Mouse (Mus musculus) embryonic facial prominence, embryonic 14.5 days (tissue): ENCODE results near the gene Mpv17l. TPM values are rescaled to one million over a fixed set of nuclear protein-coding genes. Genes with fewer than 3 reads are reported as not detected.

ENCODE experiments used
- polyA plus RNA-seq: library from polyadenylated mRNA; unstranded; fragments of >200 nt; fragmentation: Nextera tagmentation; extraction: Ambion mirVana; gene quantifications from 2 replicates; pipeline ENCODE4 v1.2.1, GENCODE M21; 2014

Mpv17l gene
- polyA plus RNA-seq, 1 experiment from 2014 or later, result 5.7 TPM

Other genes with a start within 250 kb of the Mpv17l start
- gene Parn, start 235.0 kb upstream of the Mpv17l start, polyA plus RNA-seq, result 32.1 and 41.3 TPM in 2 replicates
- 46.5 and 51.9 TPM in 2 replicates for gene Bfar, start 231.3 kb upstream of the Mpv17l start, polyA plus RNA-seq
- 4.9 and 5.4 TPM in 2 replicates for gene 3110001I22Rik, start 231.2 kb upstream of the Mpv17l start, polyA plus RNA-seq
- gene Pla2g10, start 172.2 kb upstream of the Mpv17l start, polyA plus RNA-seq, result 0.16 and 0.46 TPM in 2 replicates
- 43.3 and 46.9 TPM in 2 replicates for gene Rrn3, start 122.5 kb upstream of the Mpv17l start, polyA plus RNA-seq
- 176 and 178 TPM in 2 replicates for gene Ntan1, start 84.3 kb upstream of the Mpv17l start, polyA plus RNA-seq
- 100 and 116 TPM in 2 replicates for gene Pdxdc1, start within 50 bp of the Mpv17l start, polyA plus RNA-seq
- gene 2900011O08Rik, start 83.4 kb downstream of the Mpv17l start, polyA plus RNA-seq, result 5.1 and 5.5 TPM in 2 replicates
- not detected in 2 replicates for gene Ifitm7, start 83.7 kb downstream of the Mpv17l start, polyA plus RNA-seq